Mouse (Mus musculus) MEL (cell line): ENCODE results near the gene Strbp. TPM values are rescaled to one million over a fixed set of nuclear protein-coding genes. Genes with fewer than 3 reads are reported as not detected.

Experiments used
- DNase-seq: peaks from one replicate; pipeline ENCODE4 v3.0.0; 2011; ENCODE audit warnings: low read depth, low spot score
- H3K27ac ChIP-seq: 2 replicates; pipeline ENCODE4 v1.5.1; 2012; ENCODE audit warnings: low read depth, mild to moderate bottlenecking, control low read depth, low read length, moderate library complexity; ENCODE audit not compliant: control insufficient read depth
- H3K27me3 ChIP-seq, 2 experiments: fragments of 150-350 bp in 1 of 2; sonication (generic) in 1 of 2; 2 replicates each; pipeline ENCODE4 v1.6.1; 2012; ENCODE audit warnings: low read length in 2 of 2, mild to moderate bottlenecking in 2 of 2, improper control_type of control experiment in 1 of 2, moderate library complexity in 1 of 2; ENCODE audit not compliant: insufficient read depth in 2 of 2, control insufficient read depth in 1 of 2
- H3K36me3 ChIP-seq, 2 experiments: 2 replicates each; pipeline ENCODE4 v1.6.1; 2012 to 2014; ENCODE audit warnings: low read length in 2 of 2, improper control_type of control experiment in 1 of 2, inconsistent platforms in 1 of 2, mild to moderate bottlenecking in 1 of 2; ENCODE audit not compliant: insufficient read depth in 2 of 2, control insufficient read depth in 1 of 2
- H3K4me1 ChIP-seq, 2 experiments: fragments of 150-350 bp in 1 of 2; sonication (generic) in 1 of 2; 2 replicates each; pipeline ENCODE4 v1.6.1; 2012; ENCODE audit warnings: low read length in 2 of 2, improper control_type of control experiment in 1 of 2, mild to moderate bottlenecking in 1 of 2; ENCODE audit not compliant: insufficient read depth in 2 of 2, control insufficient read depth in 1 of 2
- H3K4me3 ChIP-seq, 2 experiments: fragments of 150-350 bp in 1 of 2; sonication (generic) in 1 of 2; 2 replicates each; pipeline ENCODE4 v1.5.1; 2012; ENCODE audit warnings: low read depth in 2 of 2, low read length in 2 of 2, mild to moderate bottlenecking in 2 of 2, moderate library complexity in 2 of 2, control low read depth in 1 of 2, improper control_type of control experiment in 1 of 2; ENCODE audit not compliant: control insufficient read depth in 1 of 2, insufficient read depth in 1 of 2
- H3K79me2 ChIP-seq: 2 replicates; pipeline ENCODE4 v1.6.1; 2012; ENCODE audit warnings: mild to moderate bottlenecking, low read length, moderate library complexity; ENCODE audit not compliant: control insufficient read depth, poor library complexity, insufficient read depth
- H3K9ac ChIP-seq: 2 replicates; pipeline ENCODE4 v1.6.1; 2012; ENCODE audit warnings: low read depth, mild to moderate bottlenecking, control low read depth, low read length, moderate library complexity; ENCODE audit not compliant: control insufficient read depth, poor library complexity, severe bottlenecking
- H3K9me3 ChIP-seq: fragments of 150-350 bp; sonication (generic); replicated peaks from 2 replicates; pipeline ENCODE4 v1.6.1; 2012; ENCODE audit warnings: mild to moderate bottlenecking, low read length, improper control_type of control experiment, moderate library complexity; ENCODE audit not compliant: insufficient read depth
- BHLHE40 ChIP-seq: IDR thresholded peaks from 2 replicates; pipeline ENCODE4 v1.6.1; 2012; ENCODE audit warnings: low read depth, mild to moderate bottlenecking, inconsistent platforms, low read length, improper control_type of control experiment, borderline replicate concordance
- CHD2 ChIP-seq: IDR thresholded peaks from 2 replicates; pipeline ENCODE4 v1.6.1; 2011; ENCODE audit warnings: low read length, improper control_type of control experiment
- CTCF ChIP-seq, 3 experiments: IDR thresholded peaks in 2 of 3; conservative IDR thresholded peaks in 1 of 3; 2 replicates each; pipeline ENCODE4 v1.5.1; 2011 to 2012; ENCODE audit warnings: low read length in 3 of 3, low read depth in 2 of 3, mild to moderate bottlenecking in 2 of 3, improper control_type of control experiment in 1 of 3, inconsistent platforms in 1 of 3, mixed read lengths in 1 of 3, moderate library complexity in 1 of 3; ENCODE audit not compliant: control insufficient read depth in 1 of 3, insufficient read depth in 1 of 3, poor library complexity in 1 of 3, severe bottlenecking in 1 of 3
- ELF1 ChIP-seq: IDR thresholded peaks from 2 replicates; pipeline ENCODE4 v1.6.1; 2014; ENCODE audit warnings: low read depth, mild to moderate bottlenecking, inconsistent platforms, low read length, improper control_type of control experiment, moderate library complexity
- GATA1 ChIP-seq: IDR thresholded peaks from 2 replicates; pipeline ENCODE4 v1.6.1; 2011; ENCODE audit warnings: low read depth, low read length, improper control_type of control experiment
- HCFC1 ChIP-seq: IDR thresholded peaks from 2 replicates; pipeline ENCODE4 v1.6.1; 2012; ENCODE audit warnings: low read depth, mild to moderate bottlenecking, inconsistent platforms, low read length, improper control_type of control experiment, moderate library complexity
- JUND ChIP-seq: IDR thresholded peaks from 2 replicates; pipeline ENCODE4 v1.6.1; 2011; ENCODE audit warnings: low read depth, mild to moderate bottlenecking, improper control_type of control experiment, low read length
- MAX ChIP-seq: IDR thresholded peaks from 2 replicates; pipeline ENCODE4 v1.6.1; 2011; ENCODE audit warnings: low read length, improper control_type of control experiment
- MAZ ChIP-seq: IDR thresholded peaks from 2 replicates; pipeline ENCODE4 v1.6.1; 2012; ENCODE audit warnings: low read depth, mild to moderate bottlenecking, inconsistent platforms, low read length, improper control_type of control experiment
- MEF2A ChIP-seq: IDR thresholded peaks from 2 replicates; pipeline ENCODE4 v1.6.1; 2014; ENCODE audit warnings: low read depth, mild to moderate bottlenecking, inconsistent platforms, low read length, improper control_type of control experiment; ENCODE audit not compliant: poor library complexity, insufficient replicate concordance, severe bottlenecking; ENCODE audit errors: extremely low read depth
- MXI1 ChIP-seq: IDR thresholded peaks from 2 replicates; pipeline ENCODE4 v1.6.1; 2011; ENCODE audit warnings: mild to moderate bottlenecking, low read depth, low read length, improper control_type of control experiment
- MYB ChIP-seq: IDR thresholded peaks from 2 replicates; pipeline ENCODE4 v1.6.1; 2011; ENCODE audit warnings: mild to moderate bottlenecking, low read depth, low read length, improper control_type of control experiment
- MYC ChIP-seq: IDR thresholded peaks from 2 replicates; pipeline ENCODE4 v1.6.1; 2011; ENCODE audit warnings: low read depth, mild to moderate bottlenecking, low read length, improper control_type of control experiment, moderate library complexity
- NELFE ChIP-seq: IDR thresholded peaks from 2 replicates; pipeline ENCODE4 v1.6.1; 2011; ENCODE audit warnings: low read depth, low read length, improper control_type of control experiment
- POLR2A ChIP-seq, 2 experiments: IDR thresholded peaks; 2 replicates each; pipeline ENCODE4 v1.6.1; 2011 to 2012; ENCODE audit warnings: low read length in 2 of 2, mild to moderate bottlenecking in 2 of 2, control low read depth in 1 of 2, improper control_type of control experiment in 1 of 2, low read depth in 1 of 2, moderate library complexity in 1 of 2; ENCODE audit not compliant: control insufficient read depth in 1 of 2, insufficient read depth in 1 of 2, poor library complexity in 1 of 2
- POLR2AphosphoS2 ChIP-seq: IDR thresholded peaks from 2 replicates; pipeline ENCODE4 v1.6.1; 2011; ENCODE audit warnings: low read length, improper control_type of control experiment
- POLR2AphosphoS5 ChIP-seq: IDR thresholded peaks from 2 replicates; pipeline ENCODE4 v1.6.1; 2012; ENCODE audit warnings: low read depth, borderline replicate concordance, mild to moderate bottlenecking, inconsistent platforms, low read length, moderate library complexity, mixed read lengths
- RCOR1 ChIP-seq: IDR thresholded peaks from 2 replicates; pipeline ENCODE4 v1.6.1; 2012; ENCODE audit warnings: low read depth, mild to moderate bottlenecking, inconsistent platforms, low read length, improper control_type of control experiment
- TCF12 ChIP-seq: IDR thresholded peaks from 2 replicates; pipeline ENCODE4 v1.6.1; 2014; ENCODE audit warnings: low read depth, mild to moderate bottlenecking, inconsistent platforms, low read length, improper control_type of control experiment, moderate library complexity
- UBTF ChIP-seq: IDR thresholded peaks from 2 replicates; pipeline ENCODE4 v1.6.1; 2012; ENCODE audit warnings: low read depth, mild to moderate bottlenecking, inconsistent platforms, low read length, improper control_type of control experiment, moderate library complexity, borderline replicate concordance; ENCODE audit not compliant: insufficient read depth
- USF1 ChIP-seq: IDR thresholded peaks from 2 replicates; pipeline ENCODE4 v1.6.1; 2014; ENCODE audit warnings: low read depth, mild to moderate bottlenecking, inconsistent platforms, low read length, improper control_type of control experiment, moderate library complexity
- USF2 ChIP-seq, 2 experiments: IDR thresholded peaks; 2 replicates each; pipeline ENCODE4 v1.6.1; 2011 to 2012; ENCODE audit warnings: improper control_type of control experiment in 2 of 2, low read length in 2 of 2, borderline replicate concordance in 1 of 2, inconsistent platforms in 1 of 2, low read depth in 1 of 2, mild to moderate bottlenecking in 1 of 2; ENCODE audit not compliant: insufficient read depth in 1 of 2
- polyA plus RNA-seq, 2 experiments: library from polyadenylated mRNA; stranded (reverse) in 1 of 2; unstranded in 1 of 2; fragments of >175 nt in 1 of 2; fragments of >200 nt in 1 of 2; gene quantifications; 2 replicates each; pipeline versions ENCODE4 v1.2.1 to v1.2.4; 2012; ENCODE audit warnings: low replicate concordance in 2 of 2, low read depth in 1 of 2; ENCODE audit not compliant: insufficient read length in 2 of 2, insufficient read depth in 1 of 2, missing spikeins in 1 of 2
- total RNA-seq: library from RNA; depleted of rRNA; stranded (reverse); fragments of 300-350 nt; gene quantifications from 2 replicates; pipeline ENCODE4 v1.2.3, GENCODE M21; 2012

Strbp gene
- total and polyA plus RNA-seq, 3 experiments = 30.6 to 123 (median 59.8) TPM

- Histone ChIP-seq H3K27ac (no peak overlapping the region), H3K4me1 (peaks cover 3 to 6% of the 10 kb centered on the region in 2 experiments), H3K9ac (no peak overlapping the region), H3K9me3 (no peaks in the 10 kb centered on the region), H3K36me3 (peaks cover 0 to 11% of the 10 kb centered on the region in 2 experiments; a peak in 3 of 4 replicates), H3K27me3 (no peaks in the 10 kb centered on the region), H3K79me2 (no peaks in the 10 kb centered on the region), H3K4me3 (no peak overlapping the region)
- no peak for DNase-seq
- TF ChIP-seq MYC = no peak
- TF ChIP-seq USF1 = no peak
- no peak for TF ChIP-seq GATA1
- TF ChIP-seq RCOR1 = no peak
- TF ChIP-seq HCFC1 = no peak
- TF ChIP-seq MAZ = no peak
- no peak for TF ChIP-seq ELF1
- TF ChIP-seq UBTF = no peak
- no peak for TF ChIP-seq MYB
- TF ChIP-seq NELFE = no peak
Measured at GRCm38 (mm10) chr2:37569888-37570287, 133.8 kb downstream of the Strbp start.

GRCm38 (mm10) chr2:37566035-37566434 is 137.6 kb downstream of the Strbp start:
- Histone ChIP-seq H3K4me3 (no peak overlapping the region), H3K36me3 (peaks cover 5 to 11% of the 10 kb centered on the region in 2 experiments), H3K9ac (no peak overlapping the region)

More at GRCm38 (mm10) chr2:37566035-37566434, 137.6 kb downstream of the Strbp start:
- Histone ChIP-seq H3K4me1 (peaks cover 3 to 6% of the 10 kb centered on the region in 2 experiments), H3K9me3 (no peaks in the 10 kb centered on the region), H3K79me2 (no peaks in the 10 kb centered on the region), H3K27ac (no peak overlapping the region; the same call in 1 of the 2 replicates), H3K27me3 (no peaks in the 10 kb centered on the region)
- TF ChIP-seq BHLHE40 = no peak
- TF ChIP-seq RCOR1 = no peak
- no peak for TF ChIP-seq USF2 (IDR thresholded peaks at IDR 0.05; ENCODE audit: borderline replicate concordance in 1 of 2, insufficient read depth in 1 of 2, low read depth in 1 of 2, low read length in 2 of 2)
- no peak for TF ChIP-seq GATA1
- no peak for TF ChIP-seq POLR2AphosphoS5
- TF ChIP-seq CHD2 = no peak
- no peak for TF ChIP-seq CTCF (IDR thresholded peaks at IDR 0.05 in 2 of 3, conservative IDR thresholded peaks at IDR 0.05 in 1 of 3; ENCODE audit: control insufficient read depth in 1 of 3, insufficient read depth in 1 of 3, low read depth in 2 of 3, low read length in 3 of 3, poor library complexity in 1 of 3, severe bottlenecking in 1 of 3)
- TF ChIP-seq POLR2AphosphoS2 = no peak
- TF ChIP-seq MEF2A = no peak
- no peak for TF ChIP-seq MXI1
- TF ChIP-seq ELF1 = no peak
- TF ChIP-seq MAX = no peak
- TF ChIP-seq JUND = no peak
- no peak for TF ChIP-seq TCF12
- no peak for TF ChIP-seq NELFE
- no peak for TF ChIP-seq POLR2A (IDR thresholded peaks at IDR 0.05; ENCODE audit: control insufficient read depth in 1 of 2, insufficient read depth in 1 of 2, low read depth in 1 of 2, low read length in 2 of 2, poor library complexity in 1 of 2)
- no peak for DNase-seq
